Mouse (Mus musculus): ENCODE results near the gene Fgfr2. TPM values are rescaled to one million over a fixed set of nuclear protein-coding genes. Genes with fewer than 3 reads are reported as not detected.

The Fgfr2 gene
- polyA plus RNA-seq, 1 experiment from 2014 or later, result 24.1 TPM

DNA sequence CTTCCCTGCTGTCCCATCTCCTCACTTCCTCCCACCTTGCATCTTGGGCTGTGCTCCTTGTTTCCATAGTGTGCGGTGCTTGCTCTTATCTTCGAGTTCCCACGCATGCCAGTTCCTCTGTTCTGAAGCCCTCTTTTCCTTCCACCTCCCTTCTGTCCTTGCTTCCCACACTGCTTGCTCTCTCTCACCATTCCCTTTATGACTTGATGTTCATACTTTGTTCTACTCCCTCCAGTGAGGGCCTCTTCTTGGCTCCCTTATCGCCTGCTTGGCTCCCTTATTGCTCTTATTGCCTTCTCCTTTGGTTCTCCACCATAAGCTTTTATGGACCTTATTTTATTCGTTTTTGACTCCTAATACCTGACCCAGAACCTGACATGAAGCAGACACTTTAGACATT is 2114.0 kb downstream of the Fgfr2 start:
- 90% methylated on average over 5 of the region's 5 CpGs for WGBS
- no peaks in the 10 kb centered on the region for H3K27me3 ChIP-seq (replicated peaks; ENCODE audit: control insufficient read depth, insufficient read depth, low read length)
- H3K9ac ChIP-seq (ENCODE audit: low read depth, low read length), result no peak overlapping the region
- H3K4me1 ChIP-seq (ENCODE audit: control insufficient read depth, insufficient read depth, low read depth, low read length), result no peaks in the 10 kb centered on the region
- no peak overlapping the region for H3K4me3 ChIP-seq (ENCODE audit: low read length)
- no peak overlapping the region for H3K27ac ChIP-seq (ENCODE audit: low read depth, low read length)
- no peaks in the 10 kb centered on the region for H3K36me3 ChIP-seq (ENCODE audit: control insufficient read depth, insufficient read depth, low read length)
- no peak overlapping the region for H3K4me2 ChIP-seq (ENCODE audit: low read length)
- peaks cover 10% of the 10 kb centered on the region for H3K9me3 ChIP-seq (ENCODE audit: control insufficient read depth, low read length)
- ATAC-seq, result no peak

GRCm38 (mm10) chr7:131007221-131007620 is 2115.9 kb downstream of the Fgfr2 start:
- WGBS, result 97% methylated on average over 2 of the region's 2 CpGs
- ATAC-seq, result no peak
- H3K4me1 ChIP-seq (ENCODE audit: control insufficient read depth, insufficient read depth, low read depth, low read length), result no peaks in the 10 kb centered on the region
- no peak overlapping the region for H3K27ac ChIP-seq (ENCODE audit: low read depth, low read length)
- no peaks in the 10 kb centered on the region for H3K36me3 ChIP-seq (ENCODE audit: control insufficient read depth, insufficient read depth, low read length)
- no peak overlapping the region for H3K4me2 ChIP-seq (ENCODE audit: low read length)
- no peak overlapping the region for H3K9ac ChIP-seq (ENCODE audit: low read depth, low read length)
- no peak overlapping the region for H3K4me3 ChIP-seq (ENCODE audit: low read length)
- H3K9me3 ChIP-seq (ENCODE audit: control insufficient read depth, low read length), result peaks cover 10% of the 10 kb centered on the region; the same call in 1 of the 2 replicates
- no peaks in the 10 kb centered on the region for H3K27me3 ChIP-seq (replicated peaks; ENCODE audit: control insufficient read depth, insufficient read depth, low read length)

DNA sequence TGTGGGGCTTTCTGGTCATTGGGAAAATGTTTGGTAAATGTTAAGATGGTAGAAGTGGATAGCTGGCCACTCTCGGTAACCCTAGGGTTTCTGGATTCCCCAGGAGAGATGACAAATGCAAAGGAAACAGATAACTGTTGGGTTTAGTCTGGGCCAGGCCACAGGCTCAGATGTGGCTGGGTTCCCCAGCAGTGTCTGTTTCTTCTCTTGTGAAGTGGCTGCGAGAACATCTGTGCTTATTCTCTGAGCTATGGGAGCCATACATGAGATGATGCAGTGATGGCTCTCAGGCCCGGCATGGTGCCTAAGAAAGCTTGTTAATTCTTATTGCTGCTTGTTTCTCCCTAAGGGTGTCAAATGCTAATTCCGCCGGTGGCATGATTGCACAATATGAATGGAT is 2119.1 kb downstream of the Fgfr2 start:
- no peak overlapping the region for H3K27ac ChIP-seq (ENCODE audit: low read depth, low read length)
- no peaks in the 10 kb centered on the region for H3K27me3 ChIP-seq (replicated peaks; ENCODE audit: control insufficient read depth, insufficient read depth, low read length)
- no peaks in the 10 kb centered on the region for H3K4me1 ChIP-seq (ENCODE audit: control insufficient read depth, insufficient read depth, low read depth, low read length)
- no peak overlapping the region for H3K4me3 ChIP-seq (ENCODE audit: low read length)
- no peak overlapping the region for H3K4me2 ChIP-seq (ENCODE audit: low read length)
- H3K36me3 ChIP-seq (ENCODE audit: control insufficient read depth, insufficient read depth, low read length), result no peaks in the 10 kb centered on the region
- no peak overlapping the region for H3K9ac ChIP-seq (ENCODE audit: low read depth, low read length)
- ATAC-seq, result no peak
- peaks cover 10% of the 10 kb centered on the region; the same call in 1 of the 2 replicates for H3K9me3 ChIP-seq (ENCODE audit: control insufficient read depth, low read length)
- 87% methylated on average over 5 of the region's 5 CpGs for WGBS

DNA sequence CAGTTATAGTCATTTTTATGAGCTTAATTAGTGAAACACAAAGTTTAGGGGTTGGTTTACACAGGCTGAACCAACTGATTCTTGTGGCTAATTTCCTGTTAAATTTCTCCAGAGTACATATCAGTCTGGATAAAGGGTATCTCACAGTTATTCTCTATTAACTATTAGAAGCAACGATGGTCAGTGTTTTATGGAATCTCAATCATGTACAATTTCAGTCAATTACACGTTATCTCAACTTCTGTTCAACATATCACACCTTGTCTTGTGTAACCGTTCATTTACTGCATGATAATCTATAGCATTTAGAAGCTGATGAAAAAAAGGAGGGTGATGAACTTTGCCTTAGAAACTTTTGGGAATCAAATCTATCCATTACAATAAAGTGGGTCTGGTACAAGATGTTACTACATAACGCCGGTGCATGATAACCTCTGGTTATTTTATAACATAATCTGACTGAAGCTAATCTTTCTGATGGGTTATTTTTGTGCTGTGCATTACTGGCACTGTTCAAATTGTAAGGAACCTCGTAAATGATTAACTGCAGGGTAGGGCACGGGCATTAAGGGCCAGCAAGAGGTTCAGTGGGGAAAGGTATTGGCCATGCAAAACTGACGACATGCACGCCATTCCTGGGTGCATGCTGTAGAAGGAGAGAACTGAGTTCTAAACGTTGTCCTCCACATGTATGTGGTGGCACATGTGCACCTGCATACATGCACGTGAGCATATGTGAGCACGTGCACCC is 2121.0 kb downstream of the Fgfr2 start:
- Histone ChIP-seq H3K9me3 (ENCODE audit: control insufficient read depth, low read length) (peaks cover 10% of the 10 kb centered on the region; the same call in 1 of the 2 replicates), H3K36me3 (ENCODE audit: control insufficient read depth, insufficient read depth, low read length) (no peaks in the 10 kb centered on the region), H3K4me2 (ENCODE audit: low read length) (no peak overlapping the region), H3K27ac (ENCODE audit: low read depth, low read length) (no peak overlapping the region), H3K9ac (ENCODE audit: low read depth, low read length) (no peak overlapping the region), H3K4me1 (ENCODE audit: control insufficient read depth, insufficient read depth, low read depth, low read length) (no peaks in the 10 kb centered on the region), H3K4me3 (ENCODE audit: low read length) (no peak overlapping the region), H3K27me3 (replicated peaks; ENCODE audit: control insufficient read depth, insufficient read depth, low read length) (no peaks in the 10 kb centered on the region)
- ATAC-seq, result no peak
- WGBS, result 91% methylated on average over 12 of the region's 12 CpGs

DNA sequence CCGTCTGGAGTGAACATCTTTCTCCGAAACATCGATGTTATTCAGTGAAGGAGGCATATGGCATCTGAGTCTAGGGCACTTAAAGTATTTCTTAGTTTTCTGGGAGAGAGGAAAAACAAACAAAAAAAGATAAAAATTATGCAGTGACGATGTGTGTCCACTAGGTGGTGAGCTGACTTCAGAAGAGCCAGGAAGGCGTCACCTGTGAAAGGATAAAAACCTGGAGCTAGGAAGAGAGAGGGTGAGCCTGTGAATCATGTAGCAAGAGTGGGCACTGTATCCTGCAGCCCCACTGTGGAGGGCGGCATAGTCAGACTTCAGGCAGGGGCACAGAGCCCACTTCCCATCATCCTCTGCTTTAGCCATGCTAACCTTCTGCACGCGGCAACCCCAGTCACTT is 2129.2 kb downstream of the Fgfr2 start:
- no peaks in the 10 kb centered on the region for H3K27me3 ChIP-seq (replicated peaks; ENCODE audit: control insufficient read depth, insufficient read depth, low read length)
- H3K36me3 ChIP-seq (ENCODE audit: control insufficient read depth, insufficient read depth, low read length), result no peaks in the 10 kb centered on the region
- no peak overlapping the region for H3K4me3 ChIP-seq (ENCODE audit: low read length)
- H3K9ac ChIP-seq (ENCODE audit: low read depth, low read length), result no peak overlapping the region
- H3K27ac ChIP-seq (ENCODE audit: low read depth, low read length), result no peak overlapping the region
- no peak overlapping the region for H3K4me2 ChIP-seq (ENCODE audit: low read length)
- no peak for ATAC-seq
- no peaks in the 10 kb centered on the region for H3K4me1 ChIP-seq (ENCODE audit: control insufficient read depth, insufficient read depth, low read depth, low read length)
- 54% methylated on average over 8 of the region's 8 CpGs for WGBS
- 0 out of 2 replicates have a peak, but pooled peaks cover 3% of the 10 kb centered on the region for H3K9me3 ChIP-seq (ENCODE audit: control insufficient read depth, low read length)

DNA sequence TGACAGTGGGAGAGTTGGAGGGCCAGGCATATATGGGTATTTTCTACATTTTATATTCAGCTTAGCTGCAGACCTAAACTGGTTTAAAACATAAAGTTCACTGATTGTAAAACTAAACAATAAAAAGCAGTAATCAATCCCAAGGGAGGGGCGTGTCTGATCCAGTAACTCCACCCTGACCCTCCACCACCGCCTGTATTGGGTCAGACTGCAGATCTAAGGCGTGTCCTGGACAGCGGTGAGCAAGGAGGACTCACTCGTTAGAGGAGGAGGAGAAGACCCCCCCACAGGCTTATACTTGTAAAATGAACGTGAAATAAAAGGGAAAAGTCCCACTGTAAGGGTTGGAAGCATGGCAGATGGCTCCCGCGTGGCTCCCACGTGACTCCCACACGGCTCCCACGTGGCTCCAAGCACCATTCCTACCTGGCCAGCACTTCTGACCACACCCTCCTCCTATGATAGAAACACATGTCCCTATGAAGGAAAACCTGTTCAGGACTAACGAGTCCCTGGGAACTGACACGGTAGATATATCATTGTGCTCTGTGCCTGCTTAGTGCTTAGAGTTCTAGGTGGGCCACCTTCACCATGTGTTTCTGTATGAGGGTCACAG is 2131.9 kb downstream of the Fgfr2 start:
- Histone ChIP-seq H3K4me1 (ENCODE audit: control insufficient read depth, insufficient read depth, low read depth, low read length) (no peaks in the 10 kb centered on the region), H3K27me3 (replicated peaks; ENCODE audit: control insufficient read depth, insufficient read depth, low read length) (no peaks in the 10 kb centered on the region), H3K4me2 (ENCODE audit: low read length) (no peak overlapping the region), H3K9ac (ENCODE audit: low read depth, low read length) (no peak overlapping the region), H3K4me3 (ENCODE audit: low read length) (no peak overlapping the region), H3K27ac (ENCODE audit: low read depth, low read length) (no peak overlapping the region), H3K36me3 (ENCODE audit: control insufficient read depth, insufficient read depth, low read length) (no peaks in the 10 kb centered on the region), H3K9me3 (ENCODE audit: control insufficient read depth, low read length) (0 out of 2 replicates have a peak, but pooled peaks cover 3% of the 10 kb centered on the region)
- ATAC-seq, result no peak
- WGBS, result 90% methylated on average over 13 of the region's 13 CpGs

DNA sequence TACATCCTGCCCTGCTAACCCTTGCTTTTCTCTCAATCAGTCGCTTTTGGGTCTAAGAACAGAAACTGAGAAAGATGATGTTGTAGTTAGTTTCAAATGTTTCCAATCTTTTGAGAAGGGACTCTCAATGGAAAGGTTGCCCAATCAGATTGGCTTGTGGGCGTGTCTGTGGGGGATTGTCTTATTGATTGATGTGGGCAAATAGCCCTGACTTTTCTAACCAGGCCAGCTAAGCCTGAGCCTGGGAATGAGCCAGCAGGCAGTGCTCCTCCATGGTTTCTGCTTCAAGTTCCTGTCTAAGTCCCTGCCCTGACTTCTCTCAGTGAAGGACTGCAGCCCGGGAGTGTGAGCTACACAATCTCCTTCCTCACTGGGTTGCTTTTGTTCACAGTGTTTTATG is 2133.8 kb downstream of the Fgfr2 start:
- Histone ChIP-seq H3K4me3 (ENCODE audit: low read length) (no peak overlapping the region), H3K4me1 (ENCODE audit: control insufficient read depth, insufficient read depth, low read depth, low read length) (no peaks in the 10 kb centered on the region), H3K27ac (ENCODE audit: low read depth, low read length) (no peak overlapping the region), H3K27me3 (replicated peaks; ENCODE audit: control insufficient read depth, insufficient read depth, low read length) (no peaks in the 10 kb centered on the region), H3K9me3 (ENCODE audit: control insufficient read depth, low read length) (no peaks in the 10 kb centered on the region), H3K4me2 (ENCODE audit: low read length) (no peak overlapping the region), H3K9ac (ENCODE audit: low read depth, low read length) (no peak overlapping the region), H3K36me3 (ENCODE audit: control insufficient read depth, insufficient read depth, low read length) (no peaks in the 10 kb centered on the region)
- WGBS, result 54% methylated on average over 3 of the region's 3 CpGs
- ATAC-seq, result no peak

GRCm38 (mm10) chr7:130988146-130988545 is 2135.0 kb downstream of the Fgfr2 start:
- WGBS, result 70% methylated on average over 5 of the region's 5 CpGs
- ATAC-seq, result no peak
- H3K36me3 ChIP-seq (ENCODE audit: control insufficient read depth, insufficient read depth, low read length), result no peaks in the 10 kb centered on the region
- no peaks in the 10 kb centered on the region for H3K9me3 ChIP-seq (ENCODE audit: control insufficient read depth, low read length)
- no peak overlapping the region for H3K4me2 ChIP-seq (ENCODE audit: low read length)
- no peak overlapping the region for H3K27ac ChIP-seq (ENCODE audit: low read depth, low read length)
- no peak overlapping the region for H3K9ac ChIP-seq (ENCODE audit: low read depth, low read length)
- H3K4me1 ChIP-seq (ENCODE audit: control insufficient read depth, insufficient read depth, low read depth, low read length), result no peaks in the 10 kb centered on the region
- no peak overlapping the region for H3K4me3 ChIP-seq (ENCODE audit: low read length)
- H3K27me3 ChIP-seq (replicated peaks; ENCODE audit: control insufficient read depth, insufficient read depth, low read length), result no peaks in the 10 kb centered on the region

DNA sequence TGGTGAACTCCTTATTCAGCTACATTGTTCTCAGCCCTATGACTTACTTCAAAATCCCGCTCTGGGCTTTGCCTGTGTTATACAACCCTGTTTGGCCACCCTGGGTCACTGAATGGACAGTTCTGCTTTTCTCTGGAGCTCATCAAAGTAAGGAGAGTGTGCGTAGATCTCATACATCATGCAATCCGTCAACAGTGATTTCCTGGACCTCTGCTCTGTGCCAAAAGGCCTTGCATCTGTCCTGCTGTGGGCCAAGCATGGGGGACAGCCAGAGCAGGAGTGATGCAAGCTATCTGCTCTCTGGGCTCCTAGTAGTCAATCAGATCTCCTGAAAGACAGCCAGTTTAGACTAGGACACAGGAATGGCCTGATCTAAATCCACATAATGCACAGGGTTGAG is 2137.4 kb downstream of the Fgfr2 start:
- no peaks in the 10 kb centered on the region for H3K27me3 ChIP-seq (replicated peaks; ENCODE audit: control insufficient read depth, insufficient read depth, low read length)
- no peak overlapping the region for H3K9ac ChIP-seq (ENCODE audit: low read depth, low read length)
- no peak for ATAC-seq
- H3K36me3 ChIP-seq (ENCODE audit: control insufficient read depth, insufficient read depth, low read length), result no peaks in the 10 kb centered on the region
- no peak overlapping the region for H3K4me2 ChIP-seq (ENCODE audit: low read length)
- WGBS, result 94% methylated on average over 3 of the region's 3 CpGs
- no peaks in the 10 kb centered on the region for H3K4me1 ChIP-seq (ENCODE audit: control insufficient read depth, insufficient read depth, low read depth, low read length)
- H3K9me3 ChIP-seq (ENCODE audit: control insufficient read depth, low read length), result no peaks in the 10 kb centered on the region
- no peak overlapping the region for H3K27ac ChIP-seq (ENCODE audit: low read depth, low read length)
- H3K4me3 ChIP-seq (ENCODE audit: low read length), result no peak overlapping the region
